Mouse (Mus musculus): ENCODE results near the gene Gm49320. TPM values are rescaled to one million over a fixed set of nuclear protein-coding genes. Genes with fewer than 3 reads are reported as not detected.

Gm49320 gene
- total and polyA plus RNA-seq, 2 experiments from 2014 or later: 0.74 TPM; not detected in 1

- Histone ChIP-seq H3K4me3 (ENCODE audit: low read length) (no peak overlapping the region), H3K27ac (no peak overlapping the region), H3K9me3 (ENCODE audit: low read length) (no peaks in the 10 kb centered on the region), H3K4me1 (ENCODE audit: insufficient read depth, low read length) (no peaks in the 10 kb centered on the region), H3K27me3 (ENCODE audit: insufficient read depth, low read length) (no peaks in the 10 kb centered on the region), H3K4me2 (ENCODE audit: low read depth, low read length) (no peak overlapping the region), H3K9ac (replicated peaks; ENCODE audit: low read length) (no peak overlapping the region), H3K36me3 (ENCODE audit: insufficient read depth, low read length) (peaks cover 63% of the 10 kb centered on the region)
- ATAC-seq (peak; percentile 39; the same call in 1 of the 2 replicates), DNase-seq (ENCODE audit: low spot score) (peak; percentile 31)
- peak; percentile 61; the same call in 1 of the 2 replicates for TF ChIP-seq CTCF (IDR thresholded peaks at IDR 0.05; ENCODE audit: low read depth)
- WGBS: 73% methylated on average over 15 of the region's 15 CpGs
Observed at GRCm38 (mm10) chr8:4267627-4268026, 29.0 kb downstream of the Gm49320 start.

GRCm38 (mm10) chr8:4269609-4270008 is 30.9 kb downstream of the Gm49320 start:
- no peak overlapping the region for H3K27ac ChIP-seq
- peaks cover 62% of the 10 kb centered on the region for H3K36me3 ChIP-seq (ENCODE audit: insufficient read depth, low read length)
- no peak overlapping the region for H3K9ac ChIP-seq (replicated peaks; ENCODE audit: low read length)
- H3K4me1 ChIP-seq (ENCODE audit: insufficient read depth, low read length): 0 out of 2 replicates have a peak, but pooled peaks cover under 1% of the 10 kb centered on the region
- 90% methylated on average over 6 of the region's 6 CpGs for WGBS
- no peaks in the 10 kb centered on the region for H3K27me3 ChIP-seq (ENCODE audit: insufficient read depth, low read length)
- ATAC-seq (no peak), DNase-seq (ENCODE audit: low spot score) (no peak)
- H3K4me3 ChIP-seq (ENCODE audit: low read length): no peak overlapping the region
- no peak overlapping the region for H3K4me2 ChIP-seq (ENCODE audit: low read depth, low read length)
- TF ChIP-seq CTCF (IDR thresholded peaks at IDR 0.05; ENCODE audit: low read depth): no peak
- no peaks in the 10 kb centered on the region for H3K9me3 ChIP-seq (ENCODE audit: low read length)

- ATAC-seq: peak; percentile 98
Observed at GRCm38 (mm10) chr8:4275275-4276110, 36.8 kb downstream of the Gm49320 start, which contains the start of gene Timm44. Gene Timm44, minus strand, starts transcription at chr8:4275913.

GRCm38 (mm10) chr8:4276111-4276465 is 37.4 kb downstream of the Gm49320 start:
- H3K4me2 ChIP-seq (ENCODE audit: low read depth, low read length): peak overlapping the region; percentile 89
- TF ChIP-seq CTCF (IDR thresholded peaks at IDR 0.05; ENCODE audit: low read depth): no peak
- ATAC-seq: no peak
- H3K4me1 ChIP-seq (ENCODE audit: insufficient read depth, low read length): peaks cover 6% of the 10 kb centered on the region; the same call in 1 of the 2 replicates
- H3K9me3 ChIP-seq (ENCODE audit: low read length): no peaks in the 10 kb centered on the region
- H3K27ac ChIP-seq: peak overlapping the region; percentile 76
- H3K9ac ChIP-seq (replicated peaks; ENCODE audit: low read length): peak overlapping the region; percentile 70
- peak overlapping the region; percentile 59 for H3K4me3 ChIP-seq (ENCODE audit: low read length)
- peaks cover 15% of the 10 kb centered on the region; the same call in 1 of the 2 replicates for H3K36me3 ChIP-seq (ENCODE audit: insufficient read depth, low read length)
- DNase-seq (ENCODE audit: low spot score): no peak
- 26% methylated on average over 9 of the region's 9 CpGs for WGBS
- no peaks in the 10 kb centered on the region for H3K27me3 ChIP-seq (ENCODE audit: insufficient read depth, low read length)

More at GRCm38 (mm10) chr8:4275275-4276110, 36.8 kb downstream of the Gm49320 start, which contains the start of gene Timm44:
- Histone ChIP-seq H3K27ac (peak within 1 kb of the TSS; percentile 76), H3K9me3 (ENCODE audit: low read length) (no peaks in the 10 kb centered on the region), H3K9ac (replicated peaks; ENCODE audit: low read length) (peak within 1 kb of the TSS; percentile 70), H3K27me3 (ENCODE audit: insufficient read depth, low read length) (no peaks in the 10 kb centered on the region), H3K4me1 (ENCODE audit: insufficient read depth, low read length) (peaks cover 6% of the 10 kb centered on the region; the same call in 1 of the 2 replicates), H3K4me2 (ENCODE audit: low read depth, low read length) (peak within 1 kb of the TSS; percentile 89), H3K36me3 (ENCODE audit: insufficient read depth, low read length) (peaks cover 15% of the 10 kb centered on the region; the same call in 1 of the 2 replicates), H3K4me3 (ENCODE audit: low read length) (peak within 1 kb of the TSS; percentile 59)
- no peak for TF ChIP-seq CTCF (IDR thresholded peaks at IDR 0.05; ENCODE audit: low read depth)
- 1% methylated on average over 39 of the region's 39 CpGs for WGBS
- DNase-seq (ENCODE audit: low spot score): peak; percentile 99

- Histone ChIP-seq H3K9me3 (ENCODE audit: low read length) (no peaks in the 10 kb centered on the region), H3K4me2 (ENCODE audit: low read depth, low read length) (no peak overlapping the region), H3K36me3 (ENCODE audit: insufficient read depth, low read length) (peaks cover 54% of the 10 kb centered on the region), H3K9ac (replicated peaks; ENCODE audit: low read length) (no peak overlapping the region), H3K4me1 (ENCODE audit: insufficient read depth, low read length) (no peaks in the 10 kb centered on the region), H3K27ac (no peak overlapping the region), H3K27me3 (ENCODE audit: insufficient read depth, low read length) (no peaks in the 10 kb centered on the region), H3K4me3 (ENCODE audit: low read length) (no peak overlapping the region)
- no peak; the same call in 1 of the 2 replicates for ATAC-seq
- WGBS: 84% methylated on average over 5 of the region's 5 CpGs
- TF ChIP-seq CTCF (IDR thresholded peaks at IDR 0.05; ENCODE audit: low read depth): peak; percentile 44; the same call in 1 of the 2 replicates
- no peak for DNase-seq (ENCODE audit: low spot score)
Observed at GRCm38 (mm10) chr8:4292738-4293137, 54.1 kb downstream of the Gm49320 start.

- TF ChIP-seq CTCF (IDR thresholded peaks at IDR 0.05; ENCODE audit: low read depth): no peak
- no peak overlapping the region for H3K27ac ChIP-seq
- H3K4me3 ChIP-seq (ENCODE audit: low read length): no peak overlapping the region
- H3K4me2 ChIP-seq (ENCODE audit: low read depth, low read length): no peak overlapping the region
- peaks cover 62% of the 10 kb centered on the region for H3K36me3 ChIP-seq (ENCODE audit: insufficient read depth, low read length)
- WGBS: 96% methylated on average over 4 of the region's 4 CpGs
- H3K9ac ChIP-seq (replicated peaks; ENCODE audit: low read length): no peak overlapping the region
- H3K9me3 ChIP-seq (ENCODE audit: low read length): no peaks in the 10 kb centered on the region
- no peaks in the 10 kb centered on the region for H3K4me1 ChIP-seq (ENCODE audit: insufficient read depth, low read length)
- ATAC-seq: no peak
- no peak for DNase-seq (ENCODE audit: low spot score)
- H3K27me3 ChIP-seq (ENCODE audit: insufficient read depth, low read length): no peaks in the 10 kb centered on the region
Observed at GRCm38 (mm10) chr8:4297822-4298221, 59.2 kb downstream of the Gm49320 start.

Other genes with a start within 250 kb of the Gm49320 start
- gene Cd209f, start 133.0 kb upstream of the Gm49320 start, total RNA-seq (2014; rRNA removed): 0.40 TPM in 1 of 2 replicates, not detected in the other
- gene Cd209f, start 133.0 kb upstream of the Gm49320 start, polyA plus RNA-seq (2015; fragmentation: Nextera tagmentation; extraction: Ambion mirVana): 0.35 and 1.3 TPM in 2 replicates
- gene Cd209g, start 104.8 kb upstream of the Gm49320 start, total RNA-seq (2014; rRNA removed): not detected in 2 replicates
- gene Cd209g, start 104.8 kb upstream of the Gm49320 start, polyA plus RNA-seq (2015; fragmentation: Nextera tagmentation; extraction: Ambion mirVana): 0.04 and 0.19 TPM in 2 replicates
- gene Evi5l, start 72.3 kb upstream of the Gm49320 start, total RNA-seq (2014; rRNA removed): 221 and 229 TPM in 2 replicates
- 92.0 and 98.3 TPM in 2 replicates for gene Evi5l, start 72.3 kb upstream of the Gm49320 start, polyA plus RNA-seq (2015; fragmentation: Nextera tagmentation; extraction: Ambion mirVana)
- gene Prr36, start 21.4 kb upstream of the Gm49320 start, total RNA-seq (2014; rRNA removed): 11.5 and 32.4 TPM in 2 replicates
- gene Prr36, start 21.4 kb upstream of the Gm49320 start, polyA plus RNA-seq (2015; fragmentation: Nextera tagmentation; extraction: Ambion mirVana): 21.3 and 24.8 TPM in 2 replicates
- gene Lrrc8e, start 12.0 kb upstream of the Gm49320 start, total RNA-seq (2014; rRNA removed): not detected in 2 replicates
- not detected in 2 replicates for gene Lrrc8e, start 12.0 kb upstream of the Gm49320 start, polyA plus RNA-seq (2015; fragmentation: Nextera tagmentation; extraction: Ambion mirVana)
- 30.8 and 39.7 TPM in 2 replicates for gene Map2k7, start 125 bp upstream of the Gm49320 start, total RNA-seq (2014; rRNA removed)
- gene Map2k7, start 125 bp upstream of the Gm49320 start, polyA plus RNA-seq (2015; fragmentation: Nextera tagmentation; extraction: Ambion mirVana): 24.7 and 27.7 TPM in 2 replicates
- gene Tgfbr3l, start 9.3 kb downstream of the Gm49320 start, total RNA-seq (2014; rRNA removed): 9.0 and 15.5 TPM in 2 replicates
- gene Tgfbr3l, start 9.3 kb downstream of the Gm49320 start, polyA plus RNA-seq (2015; fragmentation: Nextera tagmentation; extraction: Ambion mirVana): 3.7 TPM in 2 replicates
- gene Snapc2, start 14.2 kb downstream of the Gm49320 start, total RNA-seq (2014; rRNA removed): 89.6 and 91.3 TPM in 2 replicates
- gene Snapc2, start 14.2 kb downstream of the Gm49320 start, polyA plus RNA-seq (2015; fragmentation: Nextera tagmentation; extraction: Ambion mirVana): 63.4 and 65.3 TPM in 2 replicates
- 99.4 and 109 TPM in 2 replicates for gene Ctxn1, start 20.4 kb downstream of the Gm49320 start, total RNA-seq (2014; rRNA removed)
- gene Ctxn1, start 20.4 kb downstream of the Gm49320 start, polyA plus RNA-seq (2015; fragmentation: Nextera tagmentation; extraction: Ambion mirVana): 224 and 240 TPM in 2 replicates
- 45.7 and 64.8 TPM in 2 replicates for gene Timm44, start 37.0 kb downstream of the Gm49320 start, total RNA-seq (2014; rRNA removed)
- gene Timm44, start 37.0 kb downstream of the Gm49320 start, polyA plus RNA-seq (2015; fragmentation: Nextera tagmentation; extraction: Ambion mirVana): 46.7 and 50.0 TPM in 2 replicates
- 5.9 and 6.1 TPM in 2 replicates for gene Ccl25, start 86.3 kb downstream of the Gm49320 start, total RNA-seq (2014; rRNA removed)
- 17.2 and 17.9 TPM in 2 replicates for gene Ccl25, start 86.3 kb downstream of the Gm49320 start, polyA plus RNA-seq (2015; fragmentation: Nextera tagmentation; extraction: Ambion mirVana)
- 56.2 and 61.0 TPM in 2 replicates for gene Elavl1, start 86.5 kb downstream of the Gm49320 start, total RNA-seq (2014; rRNA removed)
- 64.6 and 68.4 TPM in 2 replicates for gene Elavl1, start 86.5 kb downstream of the Gm49320 start, polyA plus RNA-seq (2015; fragmentation: Nextera tagmentation; extraction: Ambion mirVana)